Mouse (Mus musculus): ENCODE measurements around the gene Serinc2.

Serinc2 gene

GRCm38 (mm10) chr4:130296243-130296965 lies 17.4 kb upstream of the Serinc2 start:
- DNase-seq, result no peak

GRCm38 (mm10) chr4:130295047-130295745 lies 16.2 kb upstream of the Serinc2 start:
- DNase-seq, result no peak

DNA sequence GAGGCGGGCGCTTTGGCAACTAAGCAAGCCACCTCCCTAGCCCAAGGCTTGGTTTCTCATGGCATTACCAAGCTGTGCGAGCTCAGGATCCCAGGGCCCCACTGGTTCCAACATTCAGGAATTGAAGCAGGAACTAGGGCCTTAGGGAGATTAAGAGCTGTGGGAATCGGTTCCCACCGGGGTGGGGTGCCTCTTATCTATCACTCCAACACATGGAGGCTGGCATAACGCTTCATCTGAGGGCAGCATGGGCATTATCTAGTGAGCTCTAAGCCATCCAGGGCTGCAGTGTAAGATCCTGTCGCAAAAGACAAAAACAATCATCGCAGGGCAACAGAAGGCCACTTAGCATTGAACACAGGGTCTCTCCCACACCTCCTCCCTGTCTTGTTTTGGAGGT lies 15.5 kb upstream of the Serinc2 start:
- DNase-seq, result no peak

DNA sequence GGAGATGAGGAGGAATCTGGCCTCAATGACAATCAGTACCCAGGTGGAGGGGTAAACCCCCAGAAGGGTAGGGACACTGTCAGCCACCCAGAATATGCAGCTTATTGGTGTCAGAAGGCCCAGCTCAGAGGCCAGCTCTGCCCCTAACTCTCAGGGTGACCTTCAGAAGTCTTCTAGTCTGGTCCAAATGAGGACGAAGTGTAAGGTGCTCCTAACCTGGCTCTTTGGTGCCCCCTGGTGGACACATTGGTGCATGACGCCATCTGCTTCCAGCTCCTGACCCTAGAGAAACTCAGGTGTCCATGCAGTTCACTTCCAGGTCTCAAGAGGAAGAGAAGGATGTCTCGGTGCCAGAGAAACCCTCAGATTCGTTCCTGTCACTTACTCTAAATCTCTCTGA lies 13.3 kb upstream of the Serinc2 start:
- DNase-seq, result peak; percentile 80 to 83

GRCm38 (mm10) chr4:130289824-130290223 lies 10.8 kb upstream of the Serinc2 start:
- no peak for DNase-seq

- DNase-seq, result no peak
Measured at GRCm38 (mm10) chr4:130286531-130286930, 7.5 kb upstream of the Serinc2 start.

DNA sequence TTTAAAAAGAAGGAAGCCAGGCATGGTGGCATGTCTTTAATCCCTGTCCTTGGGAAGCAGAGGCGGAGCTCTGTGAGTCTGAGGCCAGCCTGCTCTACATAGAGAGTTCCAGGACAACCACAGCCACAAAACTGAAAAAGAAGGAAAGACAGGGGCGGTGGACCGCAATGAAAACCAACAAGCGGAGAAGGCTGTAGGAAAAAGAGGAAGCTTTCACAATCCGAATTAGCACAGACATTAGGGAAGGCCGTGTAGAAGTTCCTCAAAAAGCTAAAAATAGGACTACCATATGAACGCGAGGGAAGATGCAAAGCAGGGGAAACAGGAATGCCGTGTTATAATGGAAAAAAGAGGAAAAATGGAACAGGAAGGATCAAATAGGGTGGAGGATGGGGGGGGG lies 4.8 kb upstream of the Serinc2 start:
- DNase-seq, result no peak

GRCm38 (mm10) chr4:130282856-130283255 lies 3.9 kb upstream of the Serinc2 start:
- no peak for DNase-seq

DNA sequence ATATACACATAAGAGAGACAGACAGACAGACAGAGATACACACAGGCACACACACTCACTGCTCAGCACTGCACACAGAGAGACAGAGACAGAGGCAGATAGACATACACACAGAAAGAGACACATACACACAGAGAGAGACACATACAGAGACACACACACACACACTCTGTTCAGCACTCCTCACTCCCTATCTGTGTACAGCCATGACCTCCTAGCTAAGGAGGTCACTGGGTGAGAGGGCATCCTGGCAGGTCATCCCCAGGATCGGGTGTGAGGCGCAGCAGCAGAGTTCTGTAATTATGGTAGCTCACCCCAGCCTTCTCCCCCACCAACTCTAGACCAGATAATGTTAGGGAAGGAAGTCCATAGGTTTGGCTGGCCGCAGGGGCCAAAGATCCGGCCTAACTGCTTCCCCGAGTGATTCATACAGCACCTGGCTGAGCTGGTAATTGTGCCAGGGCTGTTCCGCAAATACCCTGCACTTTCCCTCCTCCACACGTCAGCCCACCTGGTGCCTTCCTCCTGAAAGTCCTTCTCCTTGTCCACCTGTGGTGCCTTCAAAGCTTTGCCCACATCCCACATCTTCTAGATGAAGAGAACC lies 2.3 kb downstream of the Serinc2 start:
- DNase-seq, result no peak

GRCm38 (mm10) chr4:130275823-130276105 lies 3.2 kb downstream of the Serinc2 start:
- no peak for DNase-seq

- DNase-seq, result no peak
Measured at GRCm38 (mm10) chr4:130275016-130275822, 3.8 kb downstream of the Serinc2 start.

GRCm38 (mm10) chr4:130274346-130275015 lies 4.5 kb downstream of the Serinc2 start:
- DNase-seq, result no peak

DNA sequence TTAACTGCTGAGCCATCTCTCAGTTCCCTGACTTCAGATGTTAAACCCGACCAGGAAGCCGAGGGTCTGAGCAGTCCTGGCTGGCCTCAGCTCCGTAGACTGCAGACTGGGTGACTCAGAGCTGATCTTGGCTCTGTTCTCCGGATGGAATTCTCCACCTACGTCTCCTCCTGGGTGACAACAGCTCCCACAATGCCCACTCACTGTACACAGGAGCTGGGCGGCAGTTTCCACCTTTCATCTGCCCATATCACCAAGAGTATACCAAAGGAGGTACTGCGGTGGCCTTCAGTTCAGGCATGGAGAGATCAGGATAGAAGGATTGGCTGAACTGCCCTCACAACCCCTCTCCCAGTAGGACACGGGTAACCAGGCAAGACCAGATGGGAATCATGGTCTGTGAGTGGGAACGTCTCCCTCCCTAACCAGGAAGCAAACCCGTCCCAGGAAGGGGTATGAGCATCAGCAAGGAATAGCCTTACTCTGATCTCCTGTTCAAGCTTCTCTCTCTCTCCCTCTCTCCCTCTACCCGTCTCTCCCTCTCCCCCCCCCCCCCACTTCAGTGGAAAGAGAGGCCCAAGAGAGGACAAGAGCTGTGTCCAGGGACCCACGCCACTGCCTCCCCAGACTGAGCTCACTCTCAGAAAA lies 5.2 kb downstream of the Serinc2 start:
- DNase-seq, result no peak

- no peak for DNase-seq
Measured at GRCm38 (mm10) chr4:130270611-130271347, 8.2 kb downstream of the Serinc2 start.

- no peak for DNase-seq
Measured at GRCm38 (mm10) chr4:130270089-130270488, 8.9 kb downstream of the Serinc2 start.

DNA sequence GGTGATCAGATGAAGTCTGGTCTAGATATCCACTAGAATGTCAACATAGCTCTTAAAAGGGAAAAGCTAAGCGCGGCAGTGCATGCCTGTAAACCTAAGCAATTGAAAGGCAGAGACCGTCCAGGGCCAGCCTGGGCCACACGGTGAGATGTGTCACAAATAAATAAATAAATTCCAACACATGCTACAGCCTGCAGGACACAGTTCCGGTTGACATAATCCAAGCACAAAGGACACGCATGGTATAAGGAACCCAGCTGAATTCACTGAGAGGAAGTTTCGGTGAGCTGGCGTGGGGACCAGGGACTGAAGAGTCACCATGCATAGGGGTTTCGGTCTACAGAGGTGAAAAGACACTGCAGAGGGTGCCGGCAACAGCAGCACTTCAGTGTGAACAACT lies 10.3 kb downstream of the Serinc2 start:
- DNase-seq, result no peak

DNA sequence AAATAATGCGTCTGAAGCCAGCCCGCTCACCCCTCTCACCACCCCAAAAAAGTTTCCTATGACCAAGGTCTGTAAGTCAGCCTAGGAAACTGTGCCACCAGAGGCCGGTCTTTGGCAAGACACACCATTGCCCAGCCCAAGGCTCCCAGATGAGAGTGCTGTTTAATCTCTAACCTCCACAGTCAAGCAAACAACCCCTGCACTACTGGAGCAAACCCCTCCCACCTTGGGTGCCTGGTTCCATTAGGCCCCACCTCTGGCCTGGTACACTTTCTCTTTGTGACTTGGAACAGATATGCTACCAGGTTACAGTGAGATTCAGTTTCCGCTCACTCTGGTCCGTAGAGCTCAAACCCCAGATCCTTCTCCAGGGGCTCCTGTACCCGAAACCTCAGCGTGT lies 11.9 kb downstream of the Serinc2 start:
- no peak for DNase-seq

DNA sequence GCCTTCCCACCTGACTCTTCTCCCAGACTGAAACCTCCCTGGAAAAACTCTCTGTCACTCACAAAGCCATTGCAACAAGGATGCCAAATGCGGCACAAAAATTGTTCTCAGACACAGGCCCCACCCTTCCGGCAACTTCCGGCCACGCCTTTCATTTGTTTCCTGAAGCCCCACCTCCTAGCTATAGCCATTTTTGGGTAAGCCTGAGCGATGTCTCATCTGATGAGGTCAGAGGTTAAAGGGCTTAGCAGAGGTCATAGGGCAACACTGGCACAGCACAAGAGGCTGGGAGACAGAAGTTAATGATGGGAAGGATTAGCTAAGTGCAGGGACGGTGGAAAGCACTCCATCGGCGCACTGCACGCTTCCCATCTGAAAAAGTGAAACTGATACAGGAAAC lies 12.4 kb downstream of the Serinc2 start:
- no peak for DNase-seq

GRCm38 (mm10) chr4:130264698-130265349 lies 14.2 kb downstream of the Serinc2 start:
- peak; percentile 68 to 76 for DNase-seq

GRCm38 (mm10) chr4:130264131-130264530 lies 14.9 kb downstream of the Serinc2 start:
- DNase-seq, result no peak

DNA sequence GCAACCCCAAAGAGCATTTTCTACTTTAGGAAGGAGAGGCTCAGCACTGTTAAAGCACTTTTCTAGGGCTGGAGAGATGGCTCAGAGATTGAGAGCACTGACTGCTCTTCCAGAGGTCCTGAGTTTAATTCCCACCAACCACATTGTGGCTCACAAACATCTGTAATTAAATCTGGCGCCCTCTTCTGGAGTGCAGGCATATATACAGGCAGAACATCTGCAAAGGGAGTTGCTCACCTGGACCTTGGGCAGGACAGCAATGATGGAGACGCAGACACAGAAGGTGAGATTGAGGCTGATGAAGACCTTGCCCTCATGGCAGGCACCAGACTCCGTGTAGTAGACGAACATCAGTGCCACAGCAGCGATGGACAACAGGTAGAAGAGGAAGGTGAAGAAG lies 18.6 kb downstream of the Serinc2 start:
- no peak for DNase-seq

Measured in B cell, adult 2 months (primary cell).